Mouse (Mus musculus): ENCODE measurements at regions not wholly inside any gene's neighbourhood (a gene's known extent, or its start where the extent isn't known, plus 50 kb on each side); places are given as distances from the start of the nearest gene placed in this dataset.

DNA sequence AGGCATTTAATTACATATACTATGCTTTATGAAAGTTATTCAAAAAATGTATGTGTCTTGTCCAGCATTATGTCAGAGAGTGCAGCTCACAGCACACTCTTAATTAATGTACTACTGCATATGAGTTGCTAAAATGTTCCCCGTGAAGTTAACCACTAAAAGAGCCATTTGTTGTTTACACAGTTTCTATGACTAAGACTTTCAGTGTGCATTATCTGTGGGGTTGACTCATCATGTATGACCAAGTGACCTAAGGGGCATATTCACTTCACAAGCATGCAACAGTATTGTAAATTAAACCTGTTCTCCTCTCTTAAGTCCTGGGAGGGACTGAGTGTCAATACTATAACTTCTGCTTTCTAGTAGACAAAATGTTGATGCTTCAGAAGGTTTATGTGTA is 276.2 kb downstream of the Pax1 start:
- TF ChIP-seq CTCF (IDR thresholded peaks at IDR 0.05; ENCODE audit: extremely low read depth, insufficient read depth, low read length) (no peak), POLR2A (IDR thresholded peaks at IDR 0.05; ENCODE audit: extremely low read depth, insufficient read depth, low read length) (no peak)
